In genomic region chr12:16122353-16123127, GRCm38 (mm10) we compare ENCODE assay signal across 16 mouse cellular contexts.
"Had no signal": no experiment of that assay in that cellular context is flagged by ENCODE, and none has a peak within 500 bp of the region (broad histone marks: within the 10 kb centered on the region; RNA-seq: fewer than 3 reads in every experiment).

No protein-coding gene starts in this region.

- H3K27ac ChIP-seq: left cerebral cortex, adult 2 months; limb, embryonic 10.5 days; liver, embryonic 15.5 days; macrophage; midbrain, embryonic 10.5 days; neural tube, embryonic 15.5 days; stomach, postnatal 0 days had no signal

- H3K36me3 ChIP-seq: limb, embryonic 10.5 days; liver, embryonic 15.5 days; midbrain, embryonic 10.5 days; neural tube, embryonic 15.5 days had no signal

- H3K4me2 ChIP-seq: liver, embryonic 11.5 days; liver, embryonic 15.5 days; neural tube, embryonic 15.5 days had no signal

- H3K27me3 ChIP-seq: liver, embryonic 15.5 days; neural tube, embryonic 15.5 days had no signal

- H3K4me3 ChIP-seq: left cerebral cortex, adult 2 months; limb, embryonic 10.5 days; liver, embryonic 15.5 days; midbrain, embryonic 10.5 days; myocyte; neural tube, embryonic 15.5 days had no signal

- H3K9ac ChIP-seq: liver, embryonic 15.5 days; neural tube, embryonic 15.5 days had no signal

- H3K4me1 ChIP-seq: limb, embryonic 10.5 days; liver, embryonic 15.5 days; midbrain, embryonic 10.5 days; neural tube, embryonic 15.5 days had no signal

- DNase-seq: kidney, adult 11 months; kidney, adult 9 months; kidney, postnatal 10 days; lung, adult 2 months; midbrain, embryonic 14.5 days; thymus, postnatal 25 days had no signal

- H3K9me3 ChIP-seq: limb, embryonic 10.5 days; liver, embryonic 15.5 days; midbrain, embryonic 10.5 days; neural tube, embryonic 15.5 days had no signal

- ATAC-seq: lung, postnatal 0 days had no signal
